Mouse (Mus musculus): ENCODE measurements around the gene Astn1.

Gene Astn1

DNA sequence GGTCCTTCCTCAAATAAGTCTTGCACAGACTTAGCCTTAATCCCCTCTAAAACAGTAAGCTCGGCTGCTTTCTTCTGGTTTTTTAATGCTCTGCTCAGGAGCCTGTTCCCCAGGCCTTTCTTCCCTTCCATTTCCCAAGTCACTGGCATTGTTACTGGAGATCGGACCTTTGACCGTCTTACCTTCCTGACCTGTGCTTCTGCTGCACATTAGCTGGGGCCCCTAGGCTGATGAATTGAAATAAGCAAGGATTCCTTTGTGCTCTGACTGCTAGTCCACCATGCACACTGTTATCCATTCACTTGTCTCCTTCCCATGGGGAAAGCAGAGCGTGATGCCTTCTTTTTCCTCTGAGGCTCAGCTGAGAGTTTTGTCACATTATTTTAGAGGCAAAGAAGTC, 255.9 kb downstream of the Astn1 start:
- no peak for DNase-seq (ENCODE audit: low spot score)

GRCm38 (mm10) chr1:158632935-158633334, 270.9 kb downstream of the Astn1 start:
- no peak for DNase-seq (ENCODE audit: low spot score)

GRCm38 (mm10) chr1:158633441-158633840, 271.4 kb downstream of the Astn1 start:
- DNase-seq (ENCODE audit: low spot score): no peak

GRCm38 (mm10) chr1:158641306-158641705, 279.2 kb downstream of the Astn1 start:
- no peak for DNase-seq (ENCODE audit: low spot score)

DNA sequence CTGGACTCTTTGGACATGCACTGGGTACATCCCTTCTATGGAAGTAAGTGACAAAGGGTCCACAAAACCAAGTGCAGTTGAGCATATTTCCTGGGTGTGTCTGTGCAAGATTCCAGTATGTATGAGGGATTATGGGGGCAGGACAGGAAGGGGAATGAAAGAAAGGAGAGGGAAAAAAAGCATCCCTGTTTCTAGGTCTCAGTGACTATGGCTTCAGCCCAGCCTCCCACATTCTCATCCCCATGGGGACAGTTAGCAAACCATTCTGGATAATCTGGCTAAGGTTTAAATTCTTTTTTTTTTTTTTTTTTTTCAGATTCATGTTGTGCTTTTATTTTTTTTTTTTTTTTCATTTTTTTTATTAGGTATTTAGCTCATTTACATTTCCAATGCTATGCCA, 280.2 kb downstream of the Astn1 start:
- DNase-seq (ENCODE audit: low spot score): no peak

DNA sequence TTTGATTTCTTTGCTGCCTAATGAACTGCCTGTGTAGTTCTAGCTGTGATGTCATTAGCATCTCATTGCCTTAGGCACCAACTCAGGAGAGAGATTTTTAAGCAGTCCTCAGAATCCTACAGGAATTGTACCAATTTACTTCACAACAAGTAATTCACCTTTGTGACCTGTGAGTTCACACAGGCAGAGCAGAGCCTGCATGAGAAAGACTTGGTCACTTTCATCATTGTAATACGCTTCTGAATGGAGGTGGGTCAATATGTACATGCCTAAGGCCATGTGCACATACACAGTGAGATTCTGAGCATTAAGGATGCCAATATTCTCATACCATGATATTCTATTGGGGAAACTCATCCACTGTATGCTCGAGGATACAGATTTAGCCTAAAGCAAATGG, 290.7 kb downstream of the Astn1 start:
- no peak for DNase-seq (ENCODE audit: low spot score)

GRCm38 (mm10) chr1:158653808-158654520, 291.9 kb downstream of the Astn1 start:
- DNase-seq (ENCODE audit: low spot score): peak; percentile 12

- no peak for DNase-seq (ENCODE audit: low spot score)
Measured at GRCm38 (mm10) chr1:158654571-158655205, 292.6 kb downstream of the Astn1 start.

DNA sequence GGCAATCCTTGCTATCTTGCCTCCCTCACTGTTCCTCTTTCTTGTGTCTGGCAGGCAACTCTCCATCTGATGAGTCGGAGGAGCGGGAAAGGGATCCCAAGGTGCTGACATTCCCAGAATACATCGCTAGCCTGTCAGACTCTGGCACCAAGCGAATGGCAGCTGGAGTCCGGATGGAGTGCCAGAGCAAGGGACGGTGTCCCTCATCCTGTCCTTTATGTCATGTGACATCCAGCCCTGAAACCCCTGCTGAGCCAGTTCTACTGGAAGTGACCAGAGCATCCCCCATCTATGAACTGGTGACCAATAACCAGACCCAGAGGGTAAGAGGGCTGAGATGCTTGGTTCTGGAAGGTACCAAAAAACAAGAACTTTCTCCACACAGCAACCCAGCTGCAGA, 294.9 kb downstream of the Astn1 start:
- DNase-seq (ENCODE audit: low spot score): no peak

GRCm38 (mm10) chr1:158666001-158666400, 303.9 kb downstream of the Astn1 start:
- no peak for DNase-seq (ENCODE audit: low spot score)

GRCm38 (mm10) chr1:158669971-158670592, 308.0 kb downstream of the Astn1 start:
- DNase-seq (ENCODE audit: low spot score): peak; percentile 54

DNA sequence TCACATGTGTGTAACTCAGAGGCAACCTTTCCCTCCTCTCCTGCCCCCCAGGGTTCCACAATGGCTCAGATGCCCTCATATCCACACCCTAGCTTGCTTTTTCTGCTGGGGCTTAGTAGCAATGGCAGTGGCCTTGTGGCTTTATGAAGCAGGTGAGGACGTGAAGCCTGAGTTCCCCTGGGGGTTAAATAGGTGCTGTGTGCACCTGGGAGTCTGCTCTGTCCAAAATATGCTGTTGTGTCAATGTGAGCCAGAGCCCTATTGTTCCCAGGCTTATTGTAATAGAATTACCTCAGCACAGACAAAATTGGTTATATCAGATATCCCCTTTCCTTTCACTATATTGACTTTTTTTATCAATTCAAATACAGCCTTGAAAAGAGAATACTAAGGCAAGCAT, 325.7 kb downstream of the Astn1 start:
- no peak for DNase-seq (ENCODE audit: low spot score)

- DNase-seq (ENCODE audit: low spot score): no peak
Measured at GRCm38 (mm10) chr1:158697423-158697822, 335.4 kb downstream of the Astn1 start.

GRCm38 (mm10) chr1:158697859-158698569, 335.9 kb downstream of the Astn1 start:
- DNase-seq (ENCODE audit: low spot score): no peak

DNA sequence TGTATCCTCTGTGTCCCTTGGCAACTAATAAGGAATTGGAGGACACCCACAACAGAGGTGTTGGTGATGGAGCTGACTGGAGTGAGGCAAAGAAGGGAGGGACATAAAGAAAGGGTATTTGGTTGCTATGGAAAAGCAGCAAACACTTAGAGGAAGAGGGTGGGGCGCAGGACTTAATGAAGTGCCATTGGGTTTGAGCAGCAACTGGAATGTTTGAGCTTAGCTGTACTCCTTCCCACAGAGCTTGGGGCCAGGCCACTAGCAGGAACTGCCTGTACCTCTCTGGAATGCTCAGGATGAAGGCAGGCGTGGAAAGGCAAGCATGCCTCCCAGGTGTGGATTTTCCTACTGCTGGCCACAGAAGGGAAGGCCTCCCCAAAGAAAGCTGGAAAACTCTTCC, 337.2 kb downstream of the Astn1 start:
- DNase-seq (ENCODE audit: low spot score): no peak

DNA sequence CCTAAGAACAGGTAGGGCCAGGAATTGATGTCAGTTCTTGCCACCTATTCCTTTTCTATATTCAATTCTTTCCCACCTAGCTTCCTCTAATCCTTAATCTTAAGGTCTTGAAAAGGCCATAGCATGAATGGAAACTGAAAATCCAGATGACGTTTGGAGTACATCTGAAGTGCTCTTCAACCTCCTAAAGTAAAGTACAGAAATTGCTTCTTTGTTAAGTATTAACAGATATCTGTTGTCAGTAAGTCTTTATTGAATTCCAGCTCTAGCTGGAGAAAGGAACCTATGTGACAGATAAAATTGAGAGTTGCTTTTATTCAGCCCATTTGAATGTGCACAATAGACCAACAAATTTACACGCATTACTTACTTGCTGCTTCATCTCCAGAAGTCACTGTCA, 338.1 kb downstream of the Astn1 start:
- no peak for DNase-seq (ENCODE audit: low spot score)

DNA sequence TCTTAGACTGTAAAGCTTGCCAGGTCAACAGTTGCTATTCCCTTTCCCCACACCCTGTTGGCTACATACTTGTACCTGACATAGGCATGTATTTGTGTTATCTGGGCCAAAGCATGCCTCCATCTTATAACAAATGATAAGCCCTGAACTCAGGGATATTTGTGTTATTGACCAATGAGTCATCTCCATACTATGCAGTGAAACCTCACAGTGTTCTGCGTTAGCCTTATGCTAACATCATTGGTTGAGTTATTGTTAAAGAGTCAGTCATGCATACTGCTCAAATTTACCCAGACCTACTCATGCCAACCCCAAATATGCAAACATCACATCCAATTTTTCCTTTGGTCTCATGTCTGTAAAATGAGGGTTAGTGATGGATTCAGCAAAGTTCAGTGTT, 339.3 kb downstream of the Astn1 start:
- no peak for DNase-seq (ENCODE audit: low spot score)

DNA sequence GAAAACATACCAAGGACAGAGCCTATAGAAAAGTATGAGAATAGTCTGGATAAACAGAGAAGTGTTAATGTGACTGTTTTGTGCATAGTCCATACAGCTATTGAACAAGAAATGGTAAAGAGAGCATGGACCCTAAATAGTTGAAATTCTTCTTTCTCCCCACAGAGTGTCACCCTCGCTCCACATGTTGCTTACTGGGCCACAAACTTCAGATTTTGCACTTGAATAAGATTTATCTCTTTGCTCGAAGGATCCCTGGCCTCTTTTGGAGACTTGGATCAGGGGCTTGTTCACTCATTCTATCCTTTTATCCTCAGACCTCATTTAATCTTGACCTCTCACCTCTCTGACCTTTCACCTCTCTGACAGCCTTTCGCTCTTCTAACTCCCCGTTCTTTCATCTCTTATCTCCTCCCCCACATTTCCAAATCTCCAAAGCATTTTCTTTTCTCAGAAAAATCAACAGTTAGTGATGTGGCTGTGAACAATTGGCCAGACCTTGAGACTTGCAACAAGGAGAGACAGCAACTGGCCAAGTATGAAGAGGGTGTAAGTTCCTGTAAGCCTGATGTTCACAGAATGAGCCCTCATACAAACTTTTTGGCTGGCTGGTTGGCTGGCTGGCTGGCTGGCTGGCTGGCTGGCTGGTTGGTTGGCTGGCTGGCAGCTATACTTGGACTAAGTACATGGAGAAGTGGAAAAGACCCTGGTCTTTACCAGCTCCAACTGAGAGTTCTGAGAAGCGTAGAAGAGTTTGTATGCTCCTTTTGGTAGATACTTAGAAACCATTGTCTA, 351.4 kb downstream of the Astn1 start:
- DNase-seq (ENCODE audit: low spot score): peak; percentile 5

GRCm38 (mm10) chr1:158732868-158733496, 370.9 kb downstream of the Astn1 start:
- no peak for DNase-seq (ENCODE audit: low spot score)

DNA sequence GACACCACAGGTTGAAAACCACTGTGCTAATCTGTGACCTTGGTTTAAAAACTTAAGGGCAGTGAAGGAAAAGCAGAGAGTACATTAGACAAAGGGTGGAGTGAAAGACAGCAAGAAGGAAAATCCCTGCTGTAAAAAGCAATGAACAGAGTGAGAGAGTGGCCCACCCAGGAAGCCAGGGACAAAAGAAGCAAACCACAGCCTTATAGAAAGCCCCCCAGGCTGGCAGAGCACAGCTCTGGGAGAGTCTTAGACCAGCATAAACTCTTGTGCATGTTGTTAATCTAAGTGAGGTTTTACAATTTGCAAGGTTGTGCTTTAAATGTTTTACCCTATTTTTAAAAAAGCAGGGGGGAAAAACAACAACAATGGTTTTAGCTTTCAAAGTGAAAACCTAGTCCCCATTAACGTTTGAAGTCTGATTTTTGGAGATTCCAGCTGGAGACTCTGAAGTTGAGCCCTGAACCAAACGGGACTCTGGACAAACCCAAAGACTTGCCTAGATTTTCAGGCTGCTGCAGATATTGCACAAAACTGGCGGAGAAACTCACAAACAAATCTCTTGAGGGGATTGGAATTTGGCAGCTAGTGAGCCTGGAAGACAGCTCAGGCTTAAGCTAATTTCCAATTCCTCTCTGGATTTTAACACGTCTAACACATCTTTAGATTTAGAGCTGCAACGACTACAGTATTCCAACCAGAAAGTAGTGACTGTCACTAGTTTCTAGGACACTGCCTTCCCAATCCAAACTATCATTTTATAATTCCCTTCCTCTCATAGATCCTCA, 377.3 kb downstream of the Astn1 start:
- DNase-seq (ENCODE audit: low spot score): no peak

All from ovary, postnatal 14 days (tissue).